Mouse (Mus musculus) megakaryocyte, embryonic 14.5 days (primary cell): ENCODE data around the gene Sec24d.

Experiments used
- FLI1 ChIP-seq: IDR thresholded peaks from 2 replicates; pipeline ENCODE4 v1.6.1; 2012; ENCODE audit warnings: low read length, inconsistent platforms, mixed read lengths
- GATA1 ChIP-seq: IDR thresholded peaks from 3 replicates; pipeline ENCODE4 v1.6.1; 2012; ENCODE audit warnings: mixed read lengths, low read length, inconsistent platforms, borderline replicate concordance

- TF ChIP-seq GATA1 (no peak), FLI1 (no peak)
Measured at GRCm38 (mm10) chr3:123218646-123219045, 48.6 kb upstream of the Sec24d start.
